ENCODE assay signal across 1 mouse cellular context in the genomic region with DNA sequence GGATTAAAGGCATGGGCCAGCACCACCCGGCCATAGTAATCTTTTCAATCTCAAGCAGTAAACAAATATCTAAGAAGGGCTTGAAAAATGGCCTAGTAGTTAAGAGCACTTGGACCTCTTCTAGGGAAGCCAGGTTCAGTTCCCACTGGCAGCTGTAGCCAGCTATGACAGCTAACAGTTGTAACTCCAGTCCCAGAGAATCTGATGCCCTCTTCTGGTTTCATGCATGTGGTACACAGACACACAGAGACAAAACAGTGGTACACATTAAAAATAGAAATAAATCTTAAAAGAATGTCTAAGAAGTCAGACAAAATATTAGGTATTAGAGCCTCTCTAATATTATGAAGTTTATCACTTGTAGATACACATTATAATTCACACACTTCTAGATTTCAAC.
TF ChIP-seq lines count a peak whose summit lies in the region.

No protein-coding gene starts in this region.

TF ChIP-seq in MEL, 35 proteins besides CTCF, POLR2A, EP300 and RAD21:
- TF ChIP-seq UBTF (IDR thresholded peaks at IDR 0.05; ENCODE audit: borderline replicate concordance, insufficient read depth, low read depth, low read length) (no peak), ZNF384 (IDR thresholded peaks at IDR 0.05; ENCODE audit: low read depth, low read length) (no peak), MEF2A (IDR thresholded peaks at IDR 0.05; ENCODE audit: extremely low read depth, insufficient replicate concordance, low read depth, low read length, poor library complexity, severe bottlenecking) (no peak), POLR2AphosphoS5 (IDR thresholded peaks at IDR 0.05; ENCODE audit: borderline replicate concordance, low read depth, low read length) (no peak), MYB (IDR thresholded peaks at IDR 0.05; ENCODE audit: low read depth, low read length) (no peak), KAT2A (conservative IDR thresholded peaks at IDR 0.05; ENCODE audit: low read depth, low read length) (no peak), E2F4 (IDR thresholded peaks at IDR 0.05; ENCODE audit: borderline replicate concordance, low read depth, low read length) (no peak), MYC (IDR thresholded peaks at IDR 0.05; ENCODE audit: low read depth, low read length) (no peak), NELFE (IDR thresholded peaks at IDR 0.05; ENCODE audit: low read depth, low read length) (no peak), TAL1 (IDR thresholded peaks at IDR 0.05; ENCODE audit: low read length) (no peak), BHLHE40 (IDR thresholded peaks at IDR 0.05; ENCODE audit: borderline replicate concordance, low read depth, low read length) (no peak), TBP (IDR thresholded peaks at IDR 0.05; ENCODE audit: low read depth, low read length) (no peak), MXI1 (IDR thresholded peaks at IDR 0.05; ENCODE audit: low read depth, low read length) (no peak), SMC3 (IDR thresholded peaks at IDR 0.05; ENCODE audit: low read depth, low read length) (no peak), POLR2AphosphoS2 (IDR thresholded peaks at IDR 0.05; ENCODE audit: low read length) (no peak), CHD2 (IDR thresholded peaks at IDR 0.05; ENCODE audit: low read length) (no peak), MAZ (IDR thresholded peaks at IDR 0.05; ENCODE audit: low read depth, low read length) (no peak)
